Mouse (Mus musculus): ENCODE measurements around the gene Rars2.

- TF ChIP-seq POLR2A (IDR thresholded peaks at IDR 0.05; ENCODE audit: extremely low read depth, insufficient read depth, low read length): no peak
- TF ChIP-seq CTCF (IDR thresholded peaks at IDR 0.05; ENCODE audit: low read depth, low read length): peak; percentile 84
Observed at GRCm38 (mm10) chr4:34701528-34701927, 86.8 kb downstream of the Rars2 start.
